Mouse (Mus musculus): ENCODE measurements around the gene Pitpnm1.
A peak's percentile ranks its signal among the peaks of the same experiment; 100 is the strongest.
"Not testable (repeated sequence)": the region's sequence is repeated elsewhere in the genome, so short reads cannot be mapped to it uniquely, and the experiment has no call there.

Pitpnm1 gene

DNA sequence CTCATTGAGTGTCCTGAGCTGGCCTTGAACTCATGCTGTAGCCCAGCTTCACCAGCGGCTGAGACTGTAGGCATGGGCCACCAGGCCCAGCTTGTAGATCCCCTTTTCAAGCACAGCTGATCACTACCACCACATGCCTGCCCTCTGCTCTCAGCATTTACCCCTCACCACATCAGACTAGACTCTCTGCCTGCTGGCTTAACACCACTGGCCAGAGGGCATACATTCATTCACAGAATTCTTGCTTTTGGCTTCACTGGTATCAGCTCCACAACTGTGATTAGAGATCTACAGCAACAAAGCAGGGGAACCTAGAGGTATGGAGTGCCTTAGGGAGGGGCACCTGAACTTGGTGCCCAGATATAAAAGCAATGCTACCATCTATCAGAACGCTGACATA lies 20.7 kb downstream of the Pitpnm1 start:
- DNase-seq = no peak

DNA sequence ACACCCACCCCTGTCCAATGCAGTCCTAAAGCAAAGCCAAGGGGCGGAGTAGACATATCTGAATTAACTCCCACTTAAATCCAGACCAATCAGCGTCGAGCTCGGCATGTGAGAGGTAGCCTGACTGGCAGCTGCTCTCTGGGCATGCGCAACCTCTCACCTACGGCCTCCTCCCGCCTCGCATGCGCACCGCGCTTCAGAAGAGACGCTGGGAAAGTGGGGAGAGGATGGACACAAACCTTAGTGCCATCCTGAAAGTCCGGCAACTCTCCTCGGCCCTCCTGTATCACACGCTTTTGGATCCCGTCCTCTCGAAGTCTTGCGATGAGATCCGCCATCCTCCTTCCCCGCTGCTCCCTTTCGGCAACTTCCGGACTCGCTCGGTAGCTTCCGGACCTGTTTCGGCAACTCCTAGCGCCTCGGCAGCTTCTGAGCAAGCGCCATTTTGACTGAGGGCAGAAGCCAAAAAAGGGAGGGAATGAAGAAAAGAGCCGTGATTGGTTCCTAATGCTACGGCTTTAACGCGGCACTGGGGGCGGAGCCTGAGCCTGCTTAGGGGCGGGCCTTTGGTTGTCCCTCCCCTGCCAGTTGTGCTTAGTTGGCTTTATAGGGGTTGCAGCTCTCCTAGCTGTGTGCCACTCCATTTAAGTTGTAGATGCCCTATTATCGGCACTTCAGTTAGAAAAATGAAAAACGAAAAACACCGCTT lies 21.5 kb downstream of the Pitpnm1 start:
- DNase-seq = peak; percentile 98

DNA sequence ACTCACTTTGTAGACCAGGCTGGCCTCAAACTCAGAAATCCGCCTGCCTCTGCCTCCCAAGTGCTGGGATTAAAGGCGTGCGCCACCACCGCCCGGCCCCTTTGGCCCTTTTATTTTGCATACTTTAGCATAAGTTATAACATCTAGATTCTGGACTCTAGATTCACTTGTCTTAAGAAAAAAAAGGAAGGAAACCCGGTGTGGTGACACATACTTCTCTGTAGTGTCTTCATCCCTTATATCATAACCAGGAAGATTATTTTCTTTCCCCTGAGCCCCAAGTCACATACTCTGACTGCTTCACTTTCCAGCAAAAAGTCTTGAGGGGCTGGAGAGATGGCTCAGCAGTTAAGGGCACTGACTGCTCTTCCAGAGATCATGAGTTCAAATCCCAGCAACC lies 22.1 kb downstream of the Pitpnm1 start:
- not testable (repeated sequence) for DNase-seq

DNA sequence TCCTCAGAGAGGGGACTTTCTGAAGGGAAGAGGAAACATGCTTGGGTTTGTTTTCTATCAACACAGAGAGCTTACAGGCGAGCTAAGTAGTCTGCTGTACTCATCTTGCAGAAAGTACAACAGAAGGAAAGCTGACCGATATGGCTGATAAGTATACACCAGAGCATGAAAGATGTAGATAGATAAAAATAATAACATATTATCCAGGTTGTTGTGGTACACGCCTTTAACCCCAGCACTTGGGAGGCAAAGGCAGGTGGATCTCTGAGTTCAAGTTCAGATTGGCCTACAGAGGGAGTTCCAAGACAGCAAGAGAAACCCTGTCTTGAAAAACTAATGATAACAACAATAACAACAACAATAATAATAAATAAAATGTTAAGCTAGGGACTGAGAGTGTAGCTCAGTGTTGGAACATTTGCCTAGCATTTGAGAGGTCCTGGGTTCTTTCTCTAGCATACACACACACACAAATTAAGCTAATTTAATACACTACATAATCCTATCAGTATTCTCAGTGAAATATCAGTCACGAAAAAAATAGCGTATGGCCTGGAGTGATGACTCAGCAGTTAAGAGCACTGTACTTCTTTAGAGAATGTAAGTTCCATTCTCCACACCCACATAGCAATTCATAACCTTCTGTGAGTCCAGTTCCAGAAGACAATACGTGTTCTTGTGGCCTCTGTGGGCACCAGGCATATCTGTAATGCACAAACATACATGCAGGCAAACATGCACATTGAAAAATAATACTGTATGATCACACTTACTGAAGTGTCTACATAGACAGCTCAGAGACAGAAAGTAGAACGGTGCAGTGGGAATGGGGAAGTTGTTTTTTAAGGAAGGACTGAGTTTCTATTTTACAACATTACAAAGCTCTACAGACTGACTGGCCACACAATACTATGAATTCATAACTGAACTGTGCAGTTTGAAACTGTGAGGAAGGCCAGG lies 22.9 kb downstream of the Pitpnm1 start:
- DNase-seq = no peak

DNA sequence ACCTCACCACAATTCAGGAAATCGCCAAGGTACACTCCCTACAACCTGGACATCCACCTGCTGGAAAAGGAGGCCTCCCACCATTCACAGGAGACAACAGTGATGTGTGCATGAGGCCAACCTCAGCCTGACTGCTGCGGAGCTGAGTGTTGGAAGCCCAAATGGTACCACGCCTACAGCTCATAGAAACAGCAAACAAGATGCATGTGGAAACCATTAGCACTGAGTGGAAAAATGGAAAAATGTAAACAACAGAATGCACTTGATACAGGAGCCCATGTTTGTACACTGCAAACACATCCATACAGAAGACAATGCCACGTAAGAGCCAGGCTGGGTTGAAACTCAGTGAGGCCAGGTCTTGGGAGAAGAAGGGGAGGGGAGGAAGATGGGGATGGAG lies 24.6 kb downstream of the Pitpnm1 start:
- DNase-seq = no peak

DNA sequence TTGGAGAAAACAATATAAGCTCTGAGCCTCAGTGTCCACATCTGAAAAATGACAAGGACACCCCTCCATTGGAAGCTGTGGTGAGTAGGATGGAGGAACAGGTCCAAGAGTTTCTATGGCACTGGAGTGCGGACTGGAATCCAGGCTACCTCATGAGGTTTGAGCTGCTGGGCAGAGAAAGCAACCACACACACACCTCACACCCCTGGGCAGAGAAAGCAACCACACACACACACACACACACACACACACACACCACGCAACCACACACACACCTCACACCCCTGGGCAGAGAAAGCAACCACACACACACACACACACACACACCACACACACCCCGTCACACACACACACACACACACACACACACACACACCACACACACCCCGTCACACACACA lies 25.5 kb downstream of the Pitpnm1 start:
- DNase-seq = not testable (repeated sequence)

DNA sequence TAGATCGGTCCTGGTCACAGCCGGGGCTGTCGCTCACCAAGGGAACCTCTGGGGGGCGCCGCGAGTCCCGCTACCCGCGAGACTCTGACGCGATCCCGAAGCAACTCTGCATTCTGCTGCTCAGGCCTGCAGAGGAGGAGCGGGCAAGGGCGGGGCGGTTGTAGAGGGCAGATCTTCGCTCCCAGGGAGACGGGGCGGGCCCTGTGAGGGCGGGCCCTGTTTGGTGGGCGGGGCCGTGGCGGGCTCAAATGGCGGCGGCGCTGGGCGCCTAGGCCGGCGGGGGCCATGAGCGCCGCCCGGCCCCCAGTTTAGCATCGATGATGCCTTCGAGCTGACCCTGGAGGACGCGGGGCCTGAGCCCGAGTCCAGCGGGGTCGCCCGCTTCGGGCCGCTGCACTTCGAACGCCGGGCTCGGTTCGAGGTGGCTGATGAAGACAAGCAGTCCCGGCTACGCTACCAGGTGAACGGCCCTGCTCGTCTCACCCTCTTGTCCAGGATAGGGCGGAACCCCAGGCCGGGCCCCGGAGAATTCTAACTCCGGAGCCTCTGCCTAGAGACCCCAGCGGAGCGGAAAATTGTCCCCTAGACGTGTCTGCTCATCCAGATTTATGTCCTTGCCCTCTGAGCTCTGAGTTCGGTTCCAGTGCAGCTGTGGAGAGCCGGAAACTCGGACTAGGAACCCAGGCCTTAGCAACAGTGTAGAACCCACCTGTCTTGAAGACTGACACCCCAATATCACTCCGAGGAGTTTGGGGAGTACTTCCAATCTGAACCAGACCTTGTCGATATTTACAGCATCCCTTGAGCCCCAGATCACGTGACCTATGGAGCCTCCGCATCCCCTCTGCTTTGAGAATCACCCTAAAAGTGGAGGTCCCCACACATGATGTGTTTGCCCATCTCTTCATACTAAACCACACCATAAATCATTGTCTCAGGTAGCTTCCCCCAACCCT lies 26.2 kb downstream of the Pitpnm1 start, which contains the start of gene Aip:
Gene Aip (minus strand): TSS at position 118 of the 956 bp plus-strand sequence.
- DNase-seq = peak; percentile 99

DNA sequence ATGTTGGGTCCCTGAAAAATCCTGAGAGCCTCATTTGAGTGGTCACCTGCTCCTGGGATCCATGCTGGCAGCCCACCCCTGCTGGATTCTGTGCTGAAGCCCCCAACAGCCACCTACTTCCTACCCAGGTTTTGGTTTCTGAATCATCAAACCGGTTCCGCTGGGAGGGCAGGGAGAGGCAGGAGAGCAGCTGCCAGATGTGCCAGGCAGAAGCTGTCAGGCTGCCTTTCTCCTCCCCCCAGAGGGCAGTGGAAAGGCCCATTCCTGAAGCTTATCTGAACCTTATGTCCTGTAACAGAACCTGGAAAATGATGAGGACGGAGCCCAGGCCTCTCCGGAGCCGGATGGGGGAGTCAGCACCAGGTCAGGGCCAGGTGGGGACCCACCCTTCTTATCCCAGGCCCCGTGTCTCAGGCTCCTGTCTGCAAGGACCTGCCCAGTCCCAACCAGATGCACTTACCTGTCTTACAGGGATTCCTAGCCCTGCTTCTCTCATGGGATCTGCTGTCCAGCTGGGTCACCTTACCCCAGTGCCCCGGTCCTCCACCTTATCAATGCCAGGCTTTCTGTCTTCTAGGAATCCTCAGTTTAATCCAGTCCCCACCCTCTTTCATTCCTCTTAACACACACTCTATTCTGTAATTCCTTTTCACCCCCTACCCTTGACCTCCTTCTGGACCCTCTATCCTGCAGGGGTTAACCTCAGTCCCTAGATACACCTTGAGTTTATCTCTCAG lies 27.1 kb downstream of the Pitpnm1 start:
- peak; percentile 36 for DNase-seq

DNA sequence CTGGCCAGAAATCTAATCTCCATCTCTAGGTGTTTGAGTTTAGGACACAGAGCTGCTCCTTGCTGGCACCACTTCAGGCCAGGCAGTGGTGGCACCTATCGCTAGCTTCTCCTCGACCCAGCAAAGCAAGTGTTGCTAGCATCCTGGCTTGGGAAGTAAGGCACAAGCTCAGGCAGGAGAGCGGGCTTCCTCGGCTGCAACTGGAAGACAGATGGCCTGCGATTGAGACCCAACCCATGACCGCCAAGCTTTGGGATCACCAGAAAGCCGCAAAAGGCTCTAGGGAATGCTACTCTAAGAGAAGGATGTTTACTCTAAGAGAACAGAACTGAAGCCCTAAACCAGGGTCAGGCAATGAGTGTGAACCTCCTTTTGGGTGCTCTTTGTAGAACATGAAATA lies 29.7 kb downstream of the Pitpnm1 start:
- DNase-seq = no peak

DNA sequence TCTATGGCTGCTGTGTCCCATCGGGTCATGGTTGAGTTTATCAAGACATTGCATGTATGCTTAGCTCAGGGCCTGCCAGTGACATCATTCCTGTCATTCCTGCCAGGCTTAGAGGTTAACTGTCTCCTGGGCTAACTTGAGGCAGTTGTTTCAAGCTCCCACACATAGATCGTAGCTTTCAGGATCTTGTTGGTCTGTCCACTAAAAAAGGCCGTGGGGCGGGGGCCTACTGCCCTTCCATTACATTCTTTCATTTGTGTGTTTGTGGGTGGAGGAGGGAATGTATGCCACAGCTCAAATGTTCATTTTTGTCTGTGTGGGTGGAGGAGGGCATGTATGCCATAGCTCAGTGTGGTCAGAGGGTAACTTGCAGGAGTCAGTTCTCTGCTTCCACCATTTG lies 30.3 kb downstream of the Pitpnm1 start:
- DNase-seq = no peak

DNA sequence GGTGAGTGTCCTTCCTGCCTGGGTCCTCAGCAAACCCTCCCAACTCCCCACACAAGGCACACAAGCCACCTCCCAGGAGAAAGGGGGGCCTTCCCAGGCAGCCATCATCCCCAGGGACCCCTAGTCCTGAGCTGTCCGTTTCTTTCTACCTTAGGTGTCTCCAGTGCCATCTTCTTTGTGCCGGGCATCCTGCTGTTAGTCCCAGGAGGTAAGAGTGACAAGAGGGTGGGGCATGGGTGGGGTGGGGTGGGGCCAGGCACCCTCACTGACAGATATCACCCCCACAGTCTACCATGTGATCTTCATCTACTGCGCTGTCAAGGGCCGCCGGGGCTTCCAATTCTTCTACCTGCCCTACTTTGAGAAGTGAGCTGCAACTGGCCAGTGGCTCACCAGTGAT lies 31.3 kb downstream of the Pitpnm1 start:
- DNase-seq = no peak

DNA sequence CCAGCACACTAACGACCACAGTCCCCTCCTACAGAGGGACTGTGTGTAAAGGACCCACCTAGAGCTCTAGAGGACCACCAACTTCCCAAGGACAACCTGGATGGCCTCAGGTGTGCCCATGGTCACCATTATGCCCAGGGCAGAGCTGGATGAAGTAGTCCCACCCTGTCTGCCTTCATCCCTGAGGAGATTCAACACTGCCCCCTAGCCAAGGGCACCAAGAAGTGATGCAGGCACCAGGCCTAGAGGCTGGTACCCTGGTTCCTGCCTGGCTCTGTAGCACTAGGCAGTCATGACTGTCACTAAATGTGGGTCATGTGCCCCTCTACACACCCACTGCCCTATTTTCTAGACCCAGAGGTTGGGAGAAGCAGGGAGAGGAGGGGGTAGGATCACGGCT lies 32.0 kb downstream of the Pitpnm1 start:
- DNase-seq = no peak

DNA sequence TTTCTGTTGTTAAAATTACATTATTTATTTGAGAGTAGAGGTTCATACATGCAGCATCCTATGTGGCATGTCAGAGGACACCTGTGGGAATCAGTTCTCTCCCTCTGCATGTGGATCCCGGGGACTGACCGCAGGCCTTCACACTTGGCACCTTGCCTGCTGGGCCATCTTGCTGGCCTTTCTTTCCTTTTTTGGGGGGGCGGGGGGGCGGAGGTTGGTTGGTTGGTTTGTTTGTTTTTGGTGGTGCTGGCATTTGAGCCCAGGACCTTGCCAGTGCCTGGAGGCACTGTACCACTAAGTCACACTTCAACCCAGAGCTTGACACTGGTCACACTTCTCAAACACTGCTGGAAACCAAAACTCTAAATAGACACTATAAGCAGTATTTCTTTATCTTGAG lies 34.6 kb downstream of the Pitpnm1 start:
- DNase-seq = no peak

DNA sequence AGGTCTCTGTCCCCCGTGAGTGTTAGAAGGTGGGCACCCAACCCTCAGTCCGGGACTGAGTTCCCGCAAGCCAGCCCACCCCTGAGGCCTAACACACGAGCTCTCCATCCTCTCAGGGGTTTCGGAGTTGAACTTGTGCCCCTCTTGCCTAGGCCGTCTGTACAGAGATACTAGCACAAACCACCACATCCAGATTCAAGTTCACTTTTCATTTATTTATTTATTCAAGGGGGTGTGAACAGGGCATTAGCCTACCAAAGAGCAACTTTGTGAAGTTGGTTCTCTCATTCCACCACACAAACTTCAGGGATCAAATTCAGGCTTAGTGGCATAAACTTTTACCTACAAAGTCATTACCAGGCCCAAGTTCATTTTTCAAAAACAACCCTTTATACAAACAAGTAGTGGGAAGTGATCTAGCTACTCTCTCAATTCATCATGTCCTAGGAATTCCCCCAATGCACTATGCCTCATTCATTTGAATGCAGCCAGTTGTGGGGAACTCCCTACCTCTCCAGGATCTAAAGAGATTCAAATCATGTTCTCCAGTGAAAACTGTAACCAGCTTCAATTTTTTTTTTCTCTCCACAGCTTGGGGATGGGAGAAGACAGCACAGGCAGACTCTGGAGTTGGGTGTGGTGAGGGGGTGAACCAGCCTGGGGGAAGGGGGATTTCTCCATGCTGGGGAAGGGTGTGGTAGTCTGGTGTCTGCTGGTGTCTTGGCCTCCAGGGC lies 35.6 kb downstream of the Pitpnm1 start:
- not testable (repeated sequence) for DNase-seq

DNA sequence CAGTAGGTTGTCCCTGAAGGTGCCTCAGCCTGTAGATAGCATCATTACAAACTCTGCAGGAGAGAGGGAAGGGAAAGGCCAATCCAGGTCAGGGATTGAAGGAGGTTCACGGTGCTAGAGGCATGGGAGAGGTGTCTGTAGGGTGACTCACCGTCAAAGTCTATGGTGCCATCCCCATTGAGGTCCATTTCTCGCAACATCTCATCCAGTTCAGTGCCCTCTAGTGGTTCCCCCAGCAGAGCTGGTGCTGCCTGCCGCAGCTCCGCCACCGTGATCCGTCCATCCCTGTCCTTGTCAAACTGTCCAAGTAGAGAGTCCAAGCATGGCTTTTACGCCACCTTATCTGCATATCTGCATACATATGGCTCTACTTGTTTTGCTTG lies 36.2 kb downstream of the Pitpnm1 start:
- DNase-seq = not testable (repeated sequence)

DNA sequence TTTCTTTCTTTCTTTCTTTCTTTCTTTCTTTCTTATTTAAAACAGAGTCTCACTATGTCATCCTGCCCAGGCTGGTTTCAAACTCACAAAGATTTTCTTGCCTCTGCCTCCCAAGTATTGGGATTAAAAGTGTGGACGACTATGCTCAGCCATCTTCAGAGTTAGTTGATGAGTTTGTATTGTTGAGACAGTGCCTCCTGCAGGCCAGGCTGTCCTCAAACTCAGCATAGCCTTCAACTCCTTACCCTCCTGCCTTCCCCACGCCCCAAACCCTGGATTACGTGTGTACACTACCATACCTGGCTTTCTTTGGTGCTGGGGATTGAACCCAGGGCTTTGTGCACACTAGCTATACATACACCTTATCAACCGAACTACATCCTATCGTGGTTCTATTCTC lies 36.7 kb downstream of the Pitpnm1 start:
- no peak for DNase-seq

DNA sequence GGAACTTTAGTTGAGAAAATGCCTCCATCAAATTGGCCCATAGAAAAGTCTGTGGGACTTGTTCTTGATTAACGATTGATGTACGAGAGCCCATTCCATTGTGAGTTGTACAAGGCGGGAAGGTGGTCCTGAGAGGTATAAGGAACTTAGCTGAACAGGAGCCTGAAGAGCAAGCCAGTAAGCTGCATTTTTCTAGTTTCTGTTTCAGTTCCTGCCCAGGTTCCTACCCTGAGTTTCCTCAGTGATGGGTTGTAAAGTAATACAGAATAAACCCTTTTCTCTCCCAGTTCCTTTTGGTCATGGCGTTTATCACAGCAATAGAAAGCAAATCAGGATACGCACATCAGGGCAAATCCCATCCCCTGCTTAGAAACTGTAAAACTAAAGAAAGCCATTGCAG lies 38.1 kb downstream of the Pitpnm1 start:
- DNase-seq = no peak

DNA sequence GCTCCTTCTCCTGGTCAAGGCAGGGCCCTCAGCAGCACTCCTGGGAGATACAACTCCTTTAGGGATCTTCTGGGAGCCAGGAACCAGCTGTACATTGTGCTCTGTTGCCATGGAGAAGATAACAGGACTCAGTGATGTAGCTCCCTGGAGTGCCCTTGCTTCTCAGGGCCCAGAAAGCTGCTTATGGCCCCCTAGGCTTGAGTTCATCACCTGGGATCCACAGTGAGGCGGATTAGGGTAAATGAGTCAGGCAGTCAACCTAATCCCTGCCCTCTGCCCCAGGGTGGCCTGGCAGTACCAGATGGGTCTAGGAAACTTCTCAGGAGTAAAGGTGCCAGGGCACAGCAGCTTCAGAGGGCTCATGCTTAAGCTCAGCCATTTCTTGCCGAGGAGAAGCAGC lies 39.6 kb downstream of the Pitpnm1 start, which contains the start of gene Gpr152:
Gene Gpr152 (plus strand): TSS at position 342 of the 400 bp plus-strand sequence.
- DNase-seq = no peak

DNA sequence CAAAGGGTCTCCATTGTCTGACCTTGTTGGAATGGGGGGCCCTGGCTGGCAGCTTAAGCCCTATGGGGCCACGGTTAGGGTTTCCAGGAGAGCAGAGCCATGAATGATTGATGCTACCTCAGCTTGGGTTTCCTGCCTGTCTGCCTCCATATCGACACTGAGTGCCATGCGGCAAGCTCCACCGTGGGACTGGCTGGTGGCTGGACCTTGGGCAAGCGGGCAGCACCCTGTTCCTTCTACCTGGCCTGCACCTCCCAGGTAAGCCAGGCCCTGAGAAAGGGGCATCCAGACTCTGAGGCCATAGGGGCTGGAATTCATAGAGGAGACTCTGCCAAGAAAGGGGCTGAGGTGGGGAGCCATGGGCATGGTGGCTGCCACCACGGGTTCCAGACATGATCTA lies 40.3 kb downstream of the Pitpnm1 start:
- DNase-seq = no peak

DNA sequence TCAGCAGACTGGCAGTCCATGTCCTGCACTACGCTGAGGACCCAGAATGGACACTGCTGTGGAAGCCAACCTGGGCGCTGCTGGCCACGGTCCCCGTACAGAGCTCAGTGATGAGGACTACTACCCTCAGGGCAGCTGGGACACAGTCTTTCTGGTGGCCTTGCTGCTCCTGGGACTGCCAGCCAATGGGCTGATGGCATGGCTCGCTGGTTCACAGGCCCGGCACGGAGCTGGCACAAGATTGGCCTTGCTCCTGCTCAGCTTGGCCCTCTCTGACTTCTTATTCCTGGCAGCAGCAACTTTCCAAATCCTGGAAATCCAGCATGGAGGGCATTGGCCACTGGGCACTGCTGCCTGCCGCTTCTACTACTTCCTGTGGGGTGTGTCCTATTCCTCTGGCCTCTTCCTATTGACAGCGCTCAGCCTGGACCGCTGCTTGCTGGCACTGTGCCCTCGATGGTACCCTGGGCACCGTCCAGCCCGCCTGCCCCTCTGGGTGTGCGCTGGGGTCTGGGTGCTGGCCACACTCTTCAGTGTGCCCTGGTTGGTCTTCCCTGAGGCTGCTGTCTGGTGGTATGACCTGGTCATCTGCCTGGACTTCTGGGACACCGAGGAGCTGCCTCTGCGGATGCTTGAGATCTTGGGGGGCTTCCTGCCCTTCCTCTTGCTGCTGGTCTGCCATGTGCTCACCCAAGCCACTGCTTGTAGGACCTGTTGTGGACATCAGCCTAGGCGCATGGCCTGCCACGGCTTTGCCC lies 42.8 kb downstream of the Pitpnm1 start:
- DNase-seq = no peak

Data from right cerebral cortex, adult 18-20 months (tissue).